Mouse (Mus musculus) stomach, adult 2 months (tissue): ENCODE measurements around the gene Avpr1b. TPM values are rescaled to one million over a fixed set of nuclear protein-coding genes. Genes with fewer than 3 reads are reported as not detected.

Experiments used
- polyA plus RNA-seq: library from polyadenylated mRNA; depleted of rRNA; stranded (reverse); fragments of >200 nt; gene quantifications from 2 replicates; pipeline ENCODE4 v1.2.3, GENCODE M21; 2012; rRNA removed

The Avpr1b gene
- 0.12 and 0.26 TPM in 2 replicates for polyA plus RNA-seq

GRCm38 (mm10) chr1:131598905-131599304 lies at the start of gene Avpr1b:
TSS of gene Avpr1b (plus strand) at chr1:131599239.

GRCm38 (mm10) chr1:131637791-131638540 lies 38.9 kb downstream of the Avpr1b start, which contains the start of gene Ctse:
TSS of gene Ctse (plus strand) at chr1:131638306.

Other genes starting within 250 kb of the Avpr1b start
- gene Srgap2, start 71.9 kb upstream of the Avpr1b start, polyA plus RNA-seq: 4.8 and 7.1 TPM in 2 replicates
- 0.05 TPM in 1 of 2 replicates, not detected in the other for gene Fam72a, start 71.3 kb upstream of the Avpr1b start, polyA plus RNA-seq
- 751 and 829 TPM in 2 replicates for gene Ctse, start 39.1 kb downstream of the Avpr1b start, polyA plus RNA-seq
- gene Rab7b, start 89.5 kb downstream of the Avpr1b start, polyA plus RNA-seq: 1.4 and 2.0 TPM in 2 replicates
- gene Slc26a9, start 144.8 kb downstream of the Avpr1b start, polyA plus RNA-seq: 35.1 and 36.0 TPM in 2 replicates
- gene Pm20d1, start 198.1 kb downstream of the Avpr1b start, polyA plus RNA-seq: 0.49 and 0.75 TPM in 2 replicates
- 15.0 and 16.6 TPM in 2 replicates for gene Slc41a1, start 228.3 kb downstream of the Avpr1b start, polyA plus RNA-seq